In genomic region chr10:57156426-57156825, GRCm38 (mm10) we compare ENCODE assay signal across 14 mouse cellular contexts.
"Had no signal": no experiment of that assay in that cellular context is flagged by ENCODE, and none has a peak within 500 bp of the region (broad histone marks: within the 10 kb centered on the region; RNA-seq: fewer than 3 reads in every experiment).

No protein-coding gene starts in this region.

- H3K36me3 ChIP-seq: midbrain, embryonic 12.5 days; neural tube, embryonic 13.5 days had no signal

- DNase-seq: kidney, adult 8-10 months; kidney, postnatal 36 days; layer of hippocampus, adult 9-11 months; layer of hippocampus, postnatal 36 days; left cerebral cortex, postnatal 4 days; lung, embryonic 14.5 days; right cerebral cortex, postnatal 14 days had no signal

- H3K4me1 ChIP-seq: midbrain, embryonic 12.5 days; neural tube, embryonic 13.5 days had no signal

- H3K4me3 ChIP-seq: midbrain, embryonic 12.5 days; neural tube, embryonic 13.5 days had no signal

- ATAC-seq: inflammation-experienced regulatory T-cells, adult 6 months; intestine, postnatal 0 days; midbrain, embryonic 16.5 days had no signal

- H3K4me2 ChIP-seq: lung, embryonic 14.5 days; midbrain, embryonic 12.5 days; neural tube, embryonic 13.5 days had no signal

- H3K9me3 ChIP-seq: midbrain, embryonic 12.5 days; neural tube, embryonic 13.5 days had no signal

- H3K27ac ChIP-seq: kidney, postnatal 0 days; liver, embryonic 14.5 days; midbrain, embryonic 12.5 days; neural tube, embryonic 13.5 days had no signal

- H3K27me3 ChIP-seq: midbrain, embryonic 12.5 days; neural tube, embryonic 13.5 days had no signal

- H3K9ac ChIP-seq: liver, embryonic 14.5 days; lung, embryonic 14.5 days; midbrain, embryonic 12.5 days; neural tube, embryonic 13.5 days had no signal
